Mouse (Mus musculus) E14TG2a.4 (cell line): ENCODE measurements at regions not wholly inside any gene's neighbourhood (a gene's known extent, or its start where the extent isn't known, plus 50 kb on each side); places are given as distances from the start of the nearest gene placed in this dataset.

ENCODE experiments used
- CTCF ChIP-seq: conservative IDR thresholded peaks from 2 replicates; pipeline ENCODE4 v1.5.1; 2014; ENCODE audit warnings: low read length
- NANOG ChIP-seq: IDR thresholded peaks from 2 replicates; pipeline ENCODE4 v1.6.1; 2014; ENCODE audit warnings: borderline replicate concordance, low read length, mixed read lengths
- POU5F1 ChIP-seq: IDR thresholded peaks from 2 replicates; pipeline ENCODE4 v1.6.1; 2014; ENCODE audit warnings: low read length, borderline replicate concordance

GRCm38 (mm10) chr2:137409611-137410010, 293.2 kb upstream of the Jag1 start:
- no peak for TF ChIP-seq CTCF
- no peak for TF ChIP-seq NANOG
- no peak for TF ChIP-seq POU5F1
